Mouse (Mus musculus): Measurements from ENCODE around the gene Adipoq. TPM values are rescaled to one million over a fixed set of nuclear protein-coding genes. Genes with fewer than 3 reads are reported as not detected.
"Not testable (repeated sequence)": the region's sequence is repeated elsewhere in the genome, so short reads cannot be mapped to it uniquely, and the experiment has no call there.

Gene Adipoq
- polyA plus RNA-seq, 1 experiment from 2014 or later, result not detected

DNA sequence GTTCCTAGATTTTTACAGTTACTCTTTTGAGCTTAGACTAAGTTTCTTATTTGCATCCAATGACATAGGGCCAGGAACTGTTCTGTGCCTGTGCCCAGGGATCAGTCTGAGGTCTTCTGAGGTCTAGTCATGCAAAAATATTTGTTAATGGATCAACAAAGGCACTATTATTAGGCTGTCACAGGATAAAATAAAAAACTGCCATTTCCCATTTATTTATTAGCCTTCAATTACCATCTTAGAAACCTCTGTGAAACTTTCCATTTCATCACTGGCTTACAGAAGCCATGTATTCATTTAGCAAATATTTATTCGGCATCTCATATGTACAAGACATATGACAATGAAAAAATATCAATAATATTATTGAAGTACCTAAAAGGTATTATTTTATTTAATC, 20.3 kb downstream of the Adipoq start:
- H3K27ac ChIP-seq (ENCODE audit: low read depth, low read length), result no peak overlapping the region
- no peaks in the 10 kb centered on the region for H3K36me3 ChIP-seq (ENCODE audit: control insufficient read depth, insufficient read depth, low read length)
- no peak overlapping the region for H3K9ac ChIP-seq (replicated peaks; ENCODE audit: low read depth, low read length)
- H3K27me3 ChIP-seq (ENCODE audit: control insufficient read depth, insufficient read depth, low read length), result no peaks in the 10 kb centered on the region
- H3K4me1 ChIP-seq (ENCODE audit: control insufficient read depth, insufficient read depth, low read length), result no peaks in the 10 kb centered on the region
- WGBS, result 91% methylated on average over 1 of the region's 1 CpGs
- H3K4me2 ChIP-seq (ENCODE audit: low read depth, low read length), result no peak overlapping the region
- H3K4me3 ChIP-seq (ENCODE audit: low read depth, low read length), result no peak overlapping the region
- no peaks in the 10 kb centered on the region for H3K9me3 ChIP-seq (ENCODE audit: control insufficient read depth, low read length)
- no peak for ATAC-seq (ENCODE audit: low read depth)

DNA sequence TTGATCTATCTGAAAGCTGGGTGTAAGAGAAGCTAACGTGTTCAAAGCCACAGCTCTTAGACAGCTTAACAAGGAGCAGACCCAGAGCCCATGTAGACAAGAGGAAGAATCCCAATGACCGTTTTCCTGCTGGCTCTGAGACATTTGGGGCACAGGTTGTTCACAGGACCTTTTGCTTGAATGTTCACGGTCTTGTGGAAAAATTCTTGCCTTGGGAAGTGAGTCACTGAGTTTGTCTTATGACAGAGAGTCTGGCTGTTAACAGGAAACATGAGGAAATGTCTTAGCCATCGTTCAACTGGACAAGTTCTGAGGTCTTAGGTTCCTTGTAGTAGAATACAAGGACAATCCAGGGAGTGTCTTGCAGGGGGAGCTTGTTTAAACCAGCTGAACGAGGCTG, 20.7 kb downstream of the Adipoq start:
- no peak overlapping the region for H3K4me3 ChIP-seq (ENCODE audit: low read depth, low read length)
- no peak overlapping the region for H3K9ac ChIP-seq (replicated peaks; ENCODE audit: low read depth, low read length)
- no peaks in the 10 kb centered on the region for H3K27me3 ChIP-seq (ENCODE audit: control insufficient read depth, insufficient read depth, low read length)
- H3K36me3 ChIP-seq (ENCODE audit: control insufficient read depth, insufficient read depth, low read length), result no peaks in the 10 kb centered on the region
- H3K9me3 ChIP-seq (ENCODE audit: control insufficient read depth, low read length), result no peaks in the 10 kb centered on the region
- ATAC-seq (ENCODE audit: low read depth), result no peak
- no peak overlapping the region for H3K4me2 ChIP-seq (ENCODE audit: low read depth, low read length)
- WGBS, result 76% methylated on average over 5 of the region's 5 CpGs
- no peaks in the 10 kb centered on the region for H3K4me1 ChIP-seq (ENCODE audit: control insufficient read depth, insufficient read depth, low read length)
- no peak overlapping the region for H3K27ac ChIP-seq (ENCODE audit: low read depth, low read length)

DNA sequence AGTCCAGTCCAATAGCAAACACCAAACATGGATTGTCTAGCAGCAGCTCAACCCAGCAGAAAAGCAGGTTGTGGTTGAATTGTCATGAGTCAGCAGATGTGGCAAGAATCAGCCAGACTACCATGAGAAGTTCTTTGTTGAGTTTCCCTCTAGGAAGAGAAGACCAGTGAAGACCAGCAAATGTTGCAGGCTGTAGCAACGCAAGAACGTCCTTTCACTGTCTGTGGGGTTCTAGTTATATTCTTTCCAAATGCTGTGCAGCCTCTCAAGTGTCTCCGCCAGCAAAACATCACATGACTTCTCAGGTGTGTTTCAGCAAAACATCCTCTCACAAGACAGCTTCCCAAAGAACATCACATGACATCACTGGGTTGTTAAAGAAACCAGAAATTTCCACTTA, 24.5 kb downstream of the Adipoq start:
- Histone ChIP-seq H3K27me3 (ENCODE audit: control insufficient read depth, insufficient read depth, low read length) (no peaks in the 10 kb centered on the region), H3K36me3 (ENCODE audit: control insufficient read depth, insufficient read depth, low read length) (no peaks in the 10 kb centered on the region), H3K9me3 (ENCODE audit: control insufficient read depth, low read length) (no peaks in the 10 kb centered on the region), H3K27ac (ENCODE audit: low read depth, low read length) (no peak overlapping the region), H3K4me3 (ENCODE audit: low read depth, low read length) (no peak overlapping the region), H3K9ac (replicated peaks; ENCODE audit: low read depth, low read length) (no peak overlapping the region), H3K4me1 (ENCODE audit: control insufficient read depth, insufficient read depth, low read length) (no peaks in the 10 kb centered on the region), H3K4me2 (ENCODE audit: low read depth, low read length) (no peak overlapping the region)
- no peak for ATAC-seq (ENCODE audit: low read depth)
- 92% methylated on average over 3 of the region's 3 CpGs for WGBS

DNA sequence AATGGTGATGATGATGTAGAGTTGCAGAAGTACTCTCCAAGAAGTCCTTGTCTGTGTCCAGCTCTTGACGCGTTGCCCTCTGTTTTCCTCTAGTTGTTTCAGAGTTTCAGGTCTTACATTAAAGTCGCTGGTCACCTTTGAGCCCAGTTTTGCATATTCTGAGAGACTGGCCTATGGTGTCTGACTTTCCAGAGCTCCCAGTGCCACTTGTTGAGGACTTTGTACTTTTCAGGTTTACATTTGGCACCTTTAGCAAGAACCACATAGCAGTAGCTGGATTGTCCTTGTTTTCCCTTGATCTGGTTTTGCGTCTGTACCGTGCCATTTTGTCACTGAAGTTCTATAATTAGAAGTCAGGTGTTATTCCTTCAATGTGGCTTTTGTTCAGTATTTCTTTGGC, 27.6 kb downstream of the Adipoq start:
- 93% methylated on average over 5 of the region's 5 CpGs for WGBS
- Histone ChIP-seq H3K27me3 (ENCODE audit: control insufficient read depth, insufficient read depth, low read length) (no peaks in the 10 kb centered on the region), H3K4me3 (ENCODE audit: low read depth, low read length) (no peak overlapping the region), H3K4me1 (ENCODE audit: control insufficient read depth, insufficient read depth, low read length) (no peaks in the 10 kb centered on the region), H3K36me3 (ENCODE audit: control insufficient read depth, insufficient read depth, low read length) (no peaks in the 10 kb centered on the region), H3K27ac (ENCODE audit: low read depth, low read length) (no peak overlapping the region), H3K9me3 (ENCODE audit: control insufficient read depth, low read length) (no peaks in the 10 kb centered on the region), H3K4me2 (ENCODE audit: low read depth, low read length) (no peak overlapping the region), H3K9ac (replicated peaks; ENCODE audit: low read depth, low read length) (no peak overlapping the region)
- no peak for ATAC-seq (ENCODE audit: low read depth)

DNA sequence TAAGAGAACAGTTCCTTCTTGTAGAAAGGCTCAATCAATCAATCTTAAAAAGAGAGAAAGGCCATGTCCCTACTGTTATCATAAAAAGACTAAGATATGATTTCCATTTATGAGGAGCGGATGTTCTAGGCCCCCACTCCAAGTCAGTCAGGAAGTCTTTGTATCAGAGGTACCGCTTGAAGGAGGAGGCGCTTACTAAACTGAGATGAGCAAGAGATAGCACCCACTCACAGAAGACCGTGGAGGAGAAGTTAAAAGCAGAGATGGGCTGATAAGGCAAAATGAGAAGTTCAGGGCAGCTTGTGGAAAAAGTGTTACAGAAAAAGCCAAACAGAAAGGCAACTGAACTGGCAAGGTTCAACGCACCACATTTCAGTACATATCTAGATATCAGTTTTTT, 28.5 kb downstream of the Adipoq start:
- no peaks in the 10 kb centered on the region for H3K27me3 ChIP-seq (ENCODE audit: control insufficient read depth, insufficient read depth, low read length)
- H3K9ac ChIP-seq (replicated peaks; ENCODE audit: low read depth, low read length), result no peak overlapping the region
- H3K27ac ChIP-seq (ENCODE audit: low read depth, low read length), result no peak overlapping the region
- ATAC-seq (ENCODE audit: low read depth), result no peak
- no peaks in the 10 kb centered on the region for H3K9me3 ChIP-seq (ENCODE audit: control insufficient read depth, low read length)
- H3K36me3 ChIP-seq (ENCODE audit: control insufficient read depth, insufficient read depth, low read length), result no peaks in the 10 kb centered on the region
- no peak overlapping the region for H3K4me2 ChIP-seq (ENCODE audit: low read depth, low read length)
- WGBS, result 94% methylated on average over 5 of the region's 5 CpGs
- no peak overlapping the region for H3K4me3 ChIP-seq (ENCODE audit: low read depth, low read length)
- H3K4me1 ChIP-seq (ENCODE audit: control insufficient read depth, insufficient read depth, low read length), result no peaks in the 10 kb centered on the region

DNA sequence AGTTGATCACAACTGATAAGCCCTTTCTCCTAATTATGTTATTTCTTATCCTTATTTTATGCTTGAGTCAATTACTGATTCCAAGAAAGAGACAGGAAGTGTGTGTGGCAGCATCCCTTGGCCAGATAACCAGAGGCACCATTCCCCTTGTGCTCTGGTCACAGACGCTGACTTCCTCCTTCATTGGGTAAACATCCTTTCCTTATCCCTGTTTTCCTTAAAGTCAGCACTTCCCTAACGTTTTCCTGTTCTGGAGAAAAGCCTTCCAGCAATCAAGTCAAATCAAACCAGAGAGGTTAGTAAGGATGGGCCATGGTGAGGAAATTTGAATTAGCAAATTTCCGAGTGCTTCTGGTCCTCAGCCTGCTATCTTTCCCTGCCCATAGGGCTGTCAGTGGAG, 29.6 kb downstream of the Adipoq start:
- 70% methylated on average over 3 of the region's 3 CpGs for WGBS
- Histone ChIP-seq H3K27me3 (ENCODE audit: control insufficient read depth, insufficient read depth, low read length) (no peaks in the 10 kb centered on the region), H3K36me3 (ENCODE audit: control insufficient read depth, insufficient read depth, low read length) (no peaks in the 10 kb centered on the region), H3K4me3 (ENCODE audit: low read depth, low read length) (no peak overlapping the region), H3K9me3 (ENCODE audit: control insufficient read depth, low read length) (no peaks in the 10 kb centered on the region), H3K27ac (ENCODE audit: low read depth, low read length) (no peak overlapping the region), H3K4me1 (ENCODE audit: control insufficient read depth, insufficient read depth, low read length) (no peaks in the 10 kb centered on the region), H3K4me2 (ENCODE audit: low read depth, low read length) (no peak overlapping the region), H3K9ac (replicated peaks; ENCODE audit: low read depth, low read length) (no peak overlapping the region)
- ATAC-seq (ENCODE audit: low read depth), result no peak

DNA sequence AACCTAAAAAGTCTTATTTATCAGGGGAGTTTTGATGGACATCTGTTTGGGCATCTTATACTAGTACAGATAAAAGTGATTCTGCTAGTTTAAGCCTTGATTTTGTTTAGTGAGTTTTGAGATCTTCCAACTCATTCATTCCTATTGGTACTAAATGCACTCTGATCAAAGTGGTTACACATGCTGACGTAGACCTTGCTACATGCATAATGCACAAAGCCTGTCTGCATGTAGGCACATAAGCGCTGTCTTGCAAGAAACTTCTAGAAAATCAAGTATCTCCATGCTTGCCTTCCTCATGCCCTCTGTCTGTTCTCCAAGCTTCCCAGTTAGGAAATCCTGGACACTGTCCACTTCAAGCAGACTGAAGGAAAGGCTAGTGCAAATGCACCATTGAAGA, 31.5 kb downstream of the Adipoq start:
- 96% methylated on average over 2 of the region's 2 CpGs for WGBS
- H3K9ac ChIP-seq (replicated peaks; ENCODE audit: low read depth, low read length), result no peak overlapping the region
- no peaks in the 10 kb centered on the region for H3K4me1 ChIP-seq (ENCODE audit: control insufficient read depth, insufficient read depth, low read length)
- ATAC-seq (ENCODE audit: low read depth), result no peak
- no peak overlapping the region for H3K4me2 ChIP-seq (ENCODE audit: low read depth, low read length)
- no peaks in the 10 kb centered on the region for H3K9me3 ChIP-seq (ENCODE audit: control insufficient read depth, low read length)
- no peaks in the 10 kb centered on the region for H3K27me3 ChIP-seq (ENCODE audit: control insufficient read depth, insufficient read depth, low read length)
- H3K27ac ChIP-seq (ENCODE audit: low read depth, low read length), result no peak overlapping the region
- H3K36me3 ChIP-seq (ENCODE audit: control insufficient read depth, insufficient read depth, low read length), result no peaks in the 10 kb centered on the region
- H3K4me3 ChIP-seq (ENCODE audit: low read depth, low read length), result no peak overlapping the region

DNA sequence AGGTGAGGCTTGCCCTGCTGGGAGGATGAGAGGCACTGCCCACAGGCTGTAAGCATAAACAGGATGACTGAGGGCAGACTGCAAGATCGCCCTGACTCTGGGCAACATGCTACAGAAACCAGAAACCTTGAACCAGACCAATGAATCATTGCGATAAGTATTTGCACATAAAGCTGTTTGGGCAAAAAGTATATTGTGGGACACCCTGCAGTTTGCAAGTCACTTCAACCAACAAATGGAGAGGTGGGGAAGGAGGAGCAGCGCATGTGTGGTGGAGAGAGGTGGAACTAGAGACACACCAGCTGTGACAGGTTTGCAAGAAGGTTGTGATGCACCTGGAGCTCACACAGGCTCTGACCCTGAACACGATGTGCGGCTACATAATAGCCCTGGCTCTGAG, 32.5 kb downstream of the Adipoq start:
- Histone ChIP-seq H3K4me3 (ENCODE audit: low read depth, low read length) (no peak overlapping the region), H3K27ac (ENCODE audit: low read depth, low read length) (no peak overlapping the region), H3K36me3 (ENCODE audit: control insufficient read depth, insufficient read depth, low read length) (no peaks in the 10 kb centered on the region), H3K4me1 (ENCODE audit: control insufficient read depth, insufficient read depth, low read length) (no peaks in the 10 kb centered on the region), H3K9me3 (ENCODE audit: control insufficient read depth, low read length) (no peaks in the 10 kb centered on the region), H3K9ac (replicated peaks; ENCODE audit: low read depth, low read length) (no peak overlapping the region), H3K4me2 (ENCODE audit: low read depth, low read length) (no peak overlapping the region), H3K27me3 (ENCODE audit: control insufficient read depth, insufficient read depth, low read length) (no peaks in the 10 kb centered on the region)
- no peak for ATAC-seq (ENCODE audit: low read depth)
- 90% methylated on average over 5 of the region's 5 CpGs for WGBS

DNA sequence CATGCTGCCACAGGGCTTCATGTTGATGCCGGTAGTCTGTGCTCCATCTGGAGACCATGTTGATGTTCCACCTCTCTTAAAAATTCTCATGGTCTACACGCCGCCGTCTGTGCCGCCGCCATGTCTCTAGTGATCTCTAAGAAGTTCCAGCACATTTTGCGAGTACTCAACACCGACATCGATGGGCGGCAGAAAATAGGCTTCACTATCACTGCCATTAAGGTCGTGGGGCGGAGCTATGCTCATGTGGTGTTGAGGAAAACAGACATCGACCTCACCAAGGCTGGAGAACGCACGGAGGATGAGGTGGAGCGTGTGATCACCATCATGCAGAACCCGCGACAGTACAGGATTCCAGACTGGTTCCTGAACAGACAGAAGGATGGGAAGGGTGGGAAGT, 33.1 kb downstream of the Adipoq start:
- WGBS, result 92% methylated on average over 18 of the region's 18 CpGs
- not testable (repeated sequence) for H3K4me1 ChIP-seq (ENCODE audit: control insufficient read depth, insufficient read depth, low read length); H3K9ac ChIP-seq (replicated peaks; ENCODE audit: low read depth, low read length); H3K4me3 ChIP-seq (ENCODE audit: low read depth, low read length); H3K9me3 ChIP-seq (ENCODE audit: control insufficient read depth, low read length); H3K27ac ChIP-seq (ENCODE audit: low read depth, low read length); ATAC-seq (ENCODE audit: low read depth); H3K27me3 ChIP-seq (ENCODE audit: control insufficient read depth, insufficient read depth, low read length); H3K36me3 ChIP-seq (ENCODE audit: control insufficient read depth, insufficient read depth, low read length); H3K4me2 ChIP-seq (ENCODE audit: low read depth, low read length)

DNA sequence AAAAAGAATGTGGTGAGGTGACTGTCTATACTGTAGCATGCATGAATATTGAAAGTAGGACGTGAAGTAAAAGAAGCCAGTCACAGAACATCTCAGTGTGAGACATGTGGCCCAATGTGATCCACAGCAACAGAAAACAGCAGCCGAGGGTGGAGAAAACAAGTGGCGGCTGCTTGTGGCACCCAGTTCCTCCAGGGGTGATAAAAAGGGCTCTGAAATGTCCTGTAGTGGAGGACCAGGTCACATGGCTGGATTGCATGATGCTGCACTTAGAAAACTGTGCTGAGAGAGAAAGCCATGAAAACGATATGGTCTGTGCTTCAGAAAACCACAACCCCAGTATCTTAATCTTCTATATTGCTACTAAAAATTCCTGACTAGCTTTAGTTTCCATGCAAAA, 34.7 kb downstream of the Adipoq start:
- H3K9ac ChIP-seq (replicated peaks; ENCODE audit: low read depth, low read length), result no peak overlapping the region
- no peaks in the 10 kb centered on the region for H3K9me3 ChIP-seq (ENCODE audit: control insufficient read depth, low read length)
- H3K4me3 ChIP-seq (ENCODE audit: low read depth, low read length), result no peak overlapping the region
- H3K27ac ChIP-seq (ENCODE audit: low read depth, low read length), result no peak overlapping the region
- H3K27me3 ChIP-seq (ENCODE audit: control insufficient read depth, insufficient read depth, low read length), result no peaks in the 10 kb centered on the region
- no peaks in the 10 kb centered on the region for H3K36me3 ChIP-seq (ENCODE audit: control insufficient read depth, insufficient read depth, low read length)
- WGBS, result 85% methylated on average over 4 of the region's 4 CpGs
- H3K4me2 ChIP-seq (ENCODE audit: low read depth, low read length), result no peak overlapping the region
- ATAC-seq (ENCODE audit: low read depth), result no peak
- no peaks in the 10 kb centered on the region for H3K4me1 ChIP-seq (ENCODE audit: control insufficient read depth, insufficient read depth, low read length)
